In genomic region chr7:19789904-19790347, GRCm38 (mm10) we compare ENCODE assay signal across 8 mouse cellular contexts. TPM values are rescaled to one million over a fixed set of nuclear protein-coding genes. Genes with fewer than 3 reads are reported as not detected.
DNase-seq lines count a peak whose midpoint lies in the region; ATAC-seq and TF ChIP-seq lines count a peak whose summit lies in the region.

No protein-coding gene starts in this region.

- peak overlapping the region; percentile 72 for H3K4me2 ChIP-seq in kidney, embryonic 15.5 days

- no peaks in the 10 kb centered on the region for H3K9me3 ChIP-seq in heart, embryonic 10.5 days
- no peaks in the 10 kb centered on the region for H3K9me3 ChIP-seq in kidney, embryonic 15.5 days (replicated peaks)

- WGBS in heart, embryonic 10.5 days, result 2% methylated on average over 19 of the region's 19 CpGs
- WGBS in kidney, embryonic 15.5 days, result 2% methylated on average over 19 of the region's 19 CpGs

- peak overlapping the region; percentile 55 for H3K4me3 ChIP-seq in bone marrow macrophage, adult 2 months (ENCODE audit: insufficient read depth, low read length)
- peak overlapping the region; percentile 29; the same call in 1 of the 2 replicates for H3K4me3 ChIP-seq in embryonic fibroblast, embryonic 13.5 days (ENCODE audit: insufficient read depth, low read length)
- peak overlapping the region; percentile 54 for H3K4me3 ChIP-seq in heart, embryonic 10.5 days
- peak overlapping the region; percentile 38 for H3K4me3 ChIP-seq in kidney, embryonic 15.5 days (replicated peaks)

- TF ChIP-seq CTCF in bone marrow macrophage, adult 2 months (IDR thresholded peaks at IDR 0.05; ENCODE audit: low read depth, low read length), result peak; percentile 93
- peak; percentile 93 for TF ChIP-seq CTCF in embryonic fibroblast, embryonic 13.5 days (IDR thresholded peaks at IDR 0.05; ENCODE audit: borderline replicate concordance, insufficient read depth, low read length)

- peak; percentile 62 for ATAC-seq in kidney, embryonic 15.5 days (replicated peaks; ENCODE audit: low FRiP score)

- H3K27ac ChIP-seq in bone marrow macrophage, adult 2 months (ENCODE audit: insufficient read depth, low read depth, low read length), result no peak overlapping the region
- H3K27ac ChIP-seq in embryonic fibroblast, embryonic 13.5 days (ENCODE audit: insufficient read depth, low read length), result no peak overlapping the region
- H3K27ac ChIP-seq in heart, embryonic 10.5 days, result peak overlapping the region; percentile 62
- peak overlapping the region; percentile 41; the same call in 1 of the 2 replicates for H3K27ac ChIP-seq in kidney, embryonic 15.5 days

- no peak for TF ChIP-seq POLR2A in bone marrow macrophage, adult 2 months (IDR thresholded peaks at IDR 0.05; ENCODE audit: borderline replicate concordance, low read depth, low read length)
- TF ChIP-seq POLR2A in embryonic fibroblast, embryonic 13.5 days (IDR thresholded peaks at IDR 0.05; ENCODE audit: low read depth, low read length), result no peak

- peaks cover 7% of the 10 kb centered on the region for H3K4me1 ChIP-seq in bone marrow macrophage, adult 2 months (ENCODE audit: control insufficient read depth, insufficient read depth, low read length)
- H3K4me1 ChIP-seq in embryonic fibroblast, embryonic 13.5 days (ENCODE audit: control insufficient read depth, insufficient read depth, low read length), result no peaks in the 10 kb centered on the region
- H3K4me1 ChIP-seq in heart, embryonic 10.5 days, result peaks cover 9% of the 10 kb centered on the region
- H3K4me1 ChIP-seq in kidney, embryonic 15.5 days, result peaks cover 11% of the 10 kb centered on the region; the same call in 1 of the 2 replicates

- peaks cover 26% of the 10 kb centered on the region; the same call in 1 of the 2 replicates for H3K27me3 ChIP-seq in heart, embryonic 10.5 days (ENCODE audit: insufficient read depth, poor library complexity, severe bottlenecking)
- 0 out of 2 replicates have a peak, but pooled peaks cover 4% of the 10 kb centered on the region for H3K27me3 ChIP-seq in kidney, embryonic 15.5 days

- DNase-seq in A20 (ENCODE audit: low read depth, low spot score), result peak; percentile 89
- DNase-seq in heart, embryonic 10.5 days (ENCODE audit: low spot score), result peak; percentile 93
- peak; percentile 88 for DNase-seq in liver
- peak; percentile 47 to 77 for DNase-seq in monocyte, adult 2 months (ENCODE audit: low read depth in 1 of 2, low spot score in 2 of 2)
- peak; percentile 72 to 86 for DNase-seq in spleen, postnatal 14 days (ENCODE audit: low spot score in 2 of 2)

- peak overlapping the region; percentile 40 for H3K9ac ChIP-seq in kidney, embryonic 15.5 days

- H3K36me3 ChIP-seq in heart, embryonic 10.5 days, result no peaks in the 10 kb centered on the region
- no peaks in the 10 kb centered on the region for H3K36me3 ChIP-seq in kidney, embryonic 15.5 days

RNA-seq across cellular contexts. Expression of gene Cblc, which starts 6.7 kb away (rescaled TPM):
- not detected in 2 replicates for polyA plus RNA-seq in bone marrow macrophage, adult 2 months (2012; ENCODE audit: insufficient read depth, insufficient read length, missing spikeins)
- polyA plus RNA-seq in embryonic fibroblast, embryonic 13.5 days (2011; ENCODE audit: insufficient read length, low read depth, missing spikeins), result not detected in 2 replicates
- polyA plus RNA-seq in heart, embryonic 10.5 days (2016; fragmentation: Nextera tagmentation; extraction: Ambion mirVana), result 1.1 and 1.2 TPM in 2 replicates
- 8.3 and 9.1 TPM in 2 replicates for polyA plus RNA-seq in kidney, embryonic 15.5 days (2015; fragmentation: Nextera tagmentation; extraction: Ambion mirVana)

RNA-seq across cellular contexts. Expression of gene Bcam, which starts 19.1 kb away (rescaled TPM):
- polyA plus RNA-seq in bone marrow macrophage, adult 2 months (2012; ENCODE audit: insufficient read depth, insufficient read length, missing spikeins), result 0.52 and 2.6 TPM in 2 replicates
- 2.1 and 2.5 TPM in 2 replicates for polyA plus RNA-seq in embryonic fibroblast, embryonic 13.5 days (2011; ENCODE audit: insufficient read length, low read depth, missing spikeins)
- polyA plus RNA-seq in heart, embryonic 10.5 days (2016; fragmentation: Nextera tagmentation; extraction: Ambion mirVana), result 140 and 193 TPM in 2 replicates
- 244 and 257 TPM in 2 replicates for polyA plus RNA-seq in kidney, embryonic 15.5 days (2015; fragmentation: Nextera tagmentation; extraction: Ambion mirVana)

RNA-seq across cellular contexts. Expression of gene Bcl3, which starts 32.6 kb away (rescaled TPM):
- 60.7 and 72.2 TPM in 2 replicates for polyA plus RNA-seq in bone marrow macrophage, adult 2 months (2012; ENCODE audit: insufficient read depth, insufficient read length, missing spikeins)
- 24.1 and 37.9 TPM in 2 replicates for polyA plus RNA-seq in embryonic fibroblast, embryonic 13.5 days (2011; ENCODE audit: insufficient read length, low read depth, missing spikeins)
- polyA plus RNA-seq in heart, embryonic 10.5 days (2016; fragmentation: Nextera tagmentation; extraction: Ambion mirVana), result 1.3 and 2.7 TPM in 2 replicates
- polyA plus RNA-seq in kidney, embryonic 15.5 days (2015; fragmentation: Nextera tagmentation; extraction: Ambion mirVana), result 3.9 and 4.9 TPM in 2 replicates

RNA-seq across cellular contexts. Expression of gene Nectin2, which starts 39.6 kb away (rescaled TPM):
- 12.7 and 12.9 TPM in 2 replicates for polyA plus RNA-seq in bone marrow macrophage, adult 2 months (2012; ENCODE audit: insufficient read depth, insufficient read length, missing spikeins)
- 39.7 and 45.3 TPM in 2 replicates for polyA plus RNA-seq in embryonic fibroblast, embryonic 13.5 days (2011; ENCODE audit: insufficient read length, low read depth, missing spikeins)
- polyA plus RNA-seq in heart, embryonic 10.5 days (2016; fragmentation: Nextera tagmentation; extraction: Ambion mirVana), result 130 and 138 TPM in 2 replicates
- polyA plus RNA-seq in kidney, embryonic 15.5 days (2015; fragmentation: Nextera tagmentation; extraction: Ambion mirVana), result 130 and 138 TPM in 2 replicates

Comparison
In these comparisons a context has a peak if more than half of its experiments do, and no peak if none do; other contexts are left out.
1. H3K27ac ChIP-seq: peak in heart, embryonic 10.5 days (single experiment) and kidney, embryonic 15.5 days (single experiment); none in bone marrow macrophage, adult 2 months (single experiment) and embryonic fibroblast, embryonic 13.5 days (single experiment).
2. RNA of gene Bcam, which starts 19.1 kb away (polyA plus RNA-seq): 244 to 257 TPM in kidney, embryonic 15.5 days and 140 to 193 TPM in heart, embryonic 10.5 days; 2.1 to 2.5 TPM in embryonic fibroblast, embryonic 13.5 days and 0.52 to 2.6 TPM in bone marrow macrophage, adult 2 months; every median in the first group is over 10 times any median in the second.
3. Peak in every context shown above with its lines, with median percentiles within 50 percentile points of each other: DNase-seq and H3K4me3 ChIP-seq.